Mouse (Mus musculus): ENCODE results near the gene Elmo3.

Elmo3 gene

DNA sequence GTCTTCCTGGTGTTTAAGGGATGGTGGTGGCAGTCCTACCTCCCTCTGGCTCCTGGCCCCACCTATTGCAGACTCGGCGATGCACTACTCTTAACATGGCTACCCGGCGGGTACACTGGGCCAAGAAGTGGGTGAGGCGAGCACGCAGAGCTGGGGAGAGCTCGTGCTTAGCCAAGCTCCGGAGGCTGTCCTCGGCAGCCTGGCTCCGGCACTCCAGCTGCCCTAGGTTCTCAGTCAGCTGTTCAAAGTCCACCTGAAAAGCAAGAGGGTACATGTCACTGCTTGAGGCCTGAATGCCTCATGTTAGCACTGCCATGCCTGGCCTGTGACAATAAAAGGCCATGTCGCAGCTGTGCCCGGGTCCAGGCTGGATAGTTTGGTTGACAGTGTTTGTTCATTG lies 24.9 kb downstream of the Elmo3 start:
- no peak for DNase-seq

GRCm38 (mm10) chr8:105331469-105331868 lies 26.1 kb downstream of the Elmo3 start:
- no peak for DNase-seq

- no peak for DNase-seq
Measured at GRCm38 (mm10) chr8:105331931-105332330, 26.5 kb downstream of the Elmo3 start.

DNA sequence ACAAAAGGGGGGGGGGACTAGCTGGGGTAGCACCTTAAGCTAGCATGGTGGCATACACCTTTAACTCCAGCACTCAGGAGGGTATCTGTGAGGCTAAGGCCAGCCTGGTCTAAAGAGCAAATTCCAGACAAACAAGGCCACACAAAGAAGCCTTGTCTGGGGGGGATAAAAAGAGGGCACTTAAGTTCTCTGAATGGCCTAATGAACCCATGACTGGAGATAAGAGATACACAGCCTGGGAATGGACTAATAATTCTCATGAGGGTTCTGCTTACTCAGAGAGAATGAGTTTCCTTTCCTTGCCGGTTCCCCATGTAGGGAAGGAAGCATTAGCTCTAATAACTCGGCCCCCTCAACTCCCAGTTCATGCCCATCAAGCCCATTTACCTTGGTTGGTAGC lies 27.1 kb downstream of the Elmo3 start:
- no peak for DNase-seq

GRCm38 (mm10) chr8:105336373-105337130 lies 31.2 kb downstream of the Elmo3 start:
- no peak for DNase-seq

- DNase-seq, result no peak
Measured at GRCm38 (mm10) chr8:105338992-105339391, 33.6 kb downstream of the Elmo3 start.

DNA sequence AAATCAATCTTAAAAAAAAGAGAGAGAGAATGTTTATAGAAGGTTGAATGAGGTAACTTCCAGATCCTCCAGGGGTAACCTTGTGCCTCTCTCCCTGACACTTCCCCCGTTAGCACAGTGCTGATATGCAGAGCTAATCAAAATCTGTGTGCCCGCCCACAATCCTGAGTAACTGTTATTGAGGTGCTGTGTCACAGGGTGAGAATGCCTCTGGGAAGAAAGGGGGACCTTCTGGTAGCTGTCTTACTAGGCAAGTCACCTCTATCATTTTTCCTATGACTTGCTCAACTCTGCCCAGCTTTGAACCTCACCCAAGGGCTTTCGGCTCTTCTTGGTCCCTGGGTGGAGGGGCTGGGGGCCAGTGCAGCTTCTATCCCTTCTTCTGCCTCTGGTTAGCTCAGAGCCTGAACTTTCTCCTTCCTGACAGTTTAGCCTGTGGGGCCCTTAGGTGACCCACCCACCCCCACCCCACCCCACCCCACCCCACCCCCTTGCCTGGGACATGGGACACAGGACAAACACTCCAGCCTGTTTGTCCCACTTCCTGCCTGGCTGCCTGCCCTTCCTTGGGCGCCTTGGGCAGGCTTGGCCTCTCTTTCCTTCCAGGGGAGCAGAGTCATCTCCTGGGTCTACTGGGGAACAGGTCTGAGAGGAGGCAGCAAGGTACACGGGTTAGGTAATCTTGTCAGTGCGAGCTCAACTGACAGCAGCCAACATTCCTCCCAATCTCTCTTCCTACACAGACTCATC lies 34.7 kb downstream of the Elmo3 start:
- no peak for DNase-seq

GRCm38 (mm10) chr8:105341399-105341798 lies 36.0 kb downstream of the Elmo3 start:
- no peak for DNase-seq

- no peak for DNase-seq
Measured at GRCm38 (mm10) chr8:105342768-105343167, 37.4 kb downstream of the Elmo3 start.

DNA sequence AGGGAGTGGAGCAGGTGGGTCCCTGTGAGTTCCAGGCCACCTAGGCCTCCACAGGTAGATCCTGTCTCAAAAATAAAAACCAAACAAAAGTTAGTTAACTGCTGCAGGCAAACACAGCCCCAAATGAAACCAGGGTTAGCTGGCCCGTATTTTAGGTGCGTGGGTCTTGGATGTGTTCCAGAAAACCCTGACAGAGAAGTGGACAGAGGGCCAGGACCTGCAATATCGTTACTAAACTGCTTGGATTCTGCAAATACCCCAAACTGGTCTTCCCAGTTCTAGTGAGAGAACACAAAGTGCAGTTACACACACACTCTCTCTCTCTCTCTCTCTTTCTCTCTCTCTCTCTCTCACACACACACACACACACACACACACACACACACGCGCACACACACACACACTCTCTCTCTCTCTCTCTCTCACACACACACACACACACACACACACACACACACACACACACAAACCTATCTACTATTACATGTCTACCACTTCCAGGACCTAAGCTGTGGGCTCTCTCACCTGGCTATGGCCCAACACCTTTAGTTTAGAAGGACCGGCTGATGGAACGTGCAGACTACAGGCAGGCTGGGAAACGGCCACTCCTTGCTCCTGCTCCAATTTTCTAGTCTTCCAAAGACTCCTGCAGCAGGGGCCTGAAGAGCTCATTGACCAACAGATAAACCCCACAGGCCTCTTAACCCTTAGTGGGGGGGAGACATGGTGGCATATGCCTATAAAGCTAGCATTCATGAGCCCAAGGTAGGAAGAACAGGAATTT lies 38.6 kb downstream of the Elmo3 start:
- no peak for DNase-seq

GRCm38 (mm10) chr8:105345061-105345975 lies 39.9 kb downstream of the Elmo3 start:
- no peak for DNase-seq

DNA sequence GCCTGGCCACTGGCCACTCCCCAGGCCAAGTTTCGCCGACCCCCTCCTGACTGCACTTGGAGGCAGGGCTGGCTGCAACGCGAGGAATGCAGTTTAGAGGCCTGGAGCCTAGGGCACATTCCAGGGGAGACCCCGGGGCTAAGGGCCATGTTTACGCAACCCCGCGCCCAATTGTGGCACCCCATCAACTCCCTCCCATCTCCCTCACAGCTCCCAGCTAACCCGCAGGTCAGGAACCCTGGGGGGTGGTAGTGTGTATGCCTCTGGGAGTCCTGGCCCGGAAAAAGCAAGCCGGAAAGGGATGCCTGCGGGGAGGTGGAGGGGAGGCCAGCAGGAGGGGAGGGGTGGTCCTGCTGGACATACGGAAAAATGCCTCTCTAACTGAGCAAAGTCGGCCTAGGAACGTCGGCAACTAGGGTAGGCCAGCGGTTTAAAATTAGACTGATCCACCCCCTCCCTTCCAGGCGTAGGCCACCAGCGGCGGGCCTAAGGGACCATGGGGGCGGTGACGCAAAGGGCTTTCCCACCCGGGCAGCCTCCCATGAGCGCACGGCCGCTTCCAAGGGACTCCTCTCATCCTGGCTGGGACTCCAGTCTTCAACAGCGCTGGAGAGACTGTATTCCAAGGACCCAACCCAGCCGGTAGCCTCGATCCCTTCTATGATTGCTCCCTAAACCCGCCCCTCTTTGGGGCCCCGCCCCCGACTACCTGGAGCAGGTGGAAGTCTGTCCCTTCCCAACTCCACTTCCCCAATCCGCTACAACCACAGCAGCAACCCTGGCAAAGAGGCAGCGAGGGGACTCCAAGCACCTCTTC lies 41.4 kb downstream of the Elmo3 start:
- DNase-seq, result no peak

DNA sequence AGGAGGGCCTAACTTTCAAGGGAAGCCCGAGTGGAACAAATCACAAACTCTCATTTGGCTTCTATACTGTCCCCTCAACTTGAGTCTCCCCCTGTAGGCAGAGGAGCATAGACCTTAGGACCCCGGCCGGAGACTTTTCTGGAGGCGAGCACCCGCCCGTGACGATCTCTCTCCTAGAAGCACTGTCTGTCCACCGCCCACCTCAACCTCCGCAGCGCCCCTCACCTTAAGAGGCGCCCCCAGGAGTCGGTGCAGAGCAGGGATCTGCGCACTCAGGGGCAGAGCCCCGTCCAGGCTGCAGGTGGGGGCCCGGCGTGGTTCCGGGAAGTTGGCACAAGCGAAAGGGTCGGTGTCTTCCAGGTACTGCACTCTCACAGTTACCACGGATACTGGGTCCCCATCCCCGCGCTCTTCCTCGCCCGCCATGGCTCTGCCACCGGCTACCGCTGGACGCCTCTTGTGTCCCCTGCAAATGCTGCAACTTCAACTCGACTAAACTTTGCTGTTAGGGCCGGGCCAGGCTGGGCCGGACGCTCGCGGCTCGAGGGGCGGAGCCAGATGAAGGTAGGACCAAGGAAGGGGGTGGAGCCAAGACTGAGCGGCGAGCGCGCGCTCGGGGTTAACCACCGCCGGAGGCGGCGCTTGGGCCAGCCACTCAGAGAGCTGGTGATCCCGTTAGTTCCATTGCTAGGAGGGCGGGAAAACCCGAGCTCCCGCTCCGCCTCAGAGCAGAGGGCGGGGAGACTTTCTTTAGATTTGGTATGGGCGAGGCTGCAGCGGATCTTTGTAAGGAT lies 42.2 kb downstream of the Elmo3 start, which contains the start of gene Fhod1:
Gene Fhod1 (minus strand): TSS at position 526 of the 794 bp plus-strand sequence.
- peak; percentile 89 for DNase-seq

- peak; percentile 68 for DNase-seq
Measured at GRCm38 (mm10) chr8:105348450-105349095, 43.2 kb downstream of the Elmo3 start, which contains the start of gene Slc9a5. Slc9a5 (plus strand) TSS chr8:105348843.

- DNase-seq, result peak; percentile 30
Measured at GRCm38 (mm10) chr8:105349096-105349771, 43.8 kb downstream of the Elmo3 start.

- no peak for DNase-seq
Measured at GRCm38 (mm10) chr8:105350186-105350585, 44.8 kb downstream of the Elmo3 start.

GRCm38 (mm10) chr8:105353583-105354135 lies 48.3 kb downstream of the Elmo3 start:
- no peak for DNase-seq

GRCm38 (mm10) chr8:105354549-105354948 lies 49.1 kb downstream of the Elmo3 start:
- DNase-seq, result no peak
